Mouse (Mus musculus) neural tube, embryonic 13.5 days (tissue): ENCODE results near the gene Pde4dip. TPM values are rescaled to one million over a fixed set of nuclear protein-coding genes. Genes with fewer than 3 reads are reported as not detected.

Source experiments
- ATAC-seq: fragments of 200-750 bp; cut with Nextera tagmentation; 2 replicates; pipeline ENCODE4 v1.8.0; 2017; ENCODE audit warnings: low read depth, mild to moderate bottlenecking, moderate TSS enrichment, moderate library complexity
- H3K27ac ChIP-seq: fragments of 300-500 bp; sonication (generic); replicated peaks from 2 replicates; pipeline ENCODE4 v1.5.1; 2015; ENCODE audit warnings: moderate library complexity, mild to moderate bottlenecking, inconsistent platforms
- H3K27me3 ChIP-seq: fragments of 300-500 bp; sonication (generic); 2 replicates; pipeline ENCODE4 v1.6.1; 2015; ENCODE audit warnings: mild to moderate bottlenecking, inconsistent platforms
- H3K36me3 ChIP-seq: fragments of 300-500 bp; sonication (generic); 2 replicates; pipeline ENCODE4 v1.6.1; 2015; ENCODE audit warnings: mild to moderate bottlenecking, inconsistent platforms
- H3K4me1 ChIP-seq: fragments of 300-500 bp; sonication (generic); replicated peaks from 2 replicates; pipeline ENCODE4 v1.6.1; 2015; ENCODE audit warnings: inconsistent platforms
- H3K4me2 ChIP-seq: fragments of 300-500 bp; sonication (generic); 2 replicates; pipeline ENCODE4 v1.6.1; 2015; ENCODE audit warnings: inconsistent platforms, mild to moderate bottlenecking, moderate library complexity
- H3K4me3 ChIP-seq: fragments of 300-500 bp; sonication (generic); 2 replicates; pipeline ENCODE4 v1.5.1; 2015; ENCODE audit warnings: mild to moderate bottlenecking, inconsistent platforms
- H3K9ac ChIP-seq: fragments of 300-500 bp; sonication (generic); 2 replicates; pipeline ENCODE4 v1.6.1; 2015; ENCODE audit warnings: moderate library complexity, mild to moderate bottlenecking, inconsistent platforms
- H3K9me3 ChIP-seq: fragments of 300-500 bp; sonication (generic); 2 replicates; pipeline ENCODE4 v1.6.1; 2016; ENCODE audit warnings: inconsistent platforms
- WGBS: fragments of 180-500 bp; shearing (Covaris S2); methylation state at CpG from one replicate; pipeline ENCODE4 v1.1.7; 2015; 5-methylcytosine and 5-hydroxymethylcytosine counted together
- polyA plus RNA-seq: library from polyadenylated mRNA; unstranded; fragments of >200 nt; fragmentation: Nextera tagmentation; extraction: Ambion mirVana; gene quantifications from 2 replicates; pipeline ENCODE4 v1.2.1, GENCODE M21; 2015

Pde4dip gene
- polyA plus RNA-seq, 1 experiment from 2014 or later = 66.6 TPM

DNA sequence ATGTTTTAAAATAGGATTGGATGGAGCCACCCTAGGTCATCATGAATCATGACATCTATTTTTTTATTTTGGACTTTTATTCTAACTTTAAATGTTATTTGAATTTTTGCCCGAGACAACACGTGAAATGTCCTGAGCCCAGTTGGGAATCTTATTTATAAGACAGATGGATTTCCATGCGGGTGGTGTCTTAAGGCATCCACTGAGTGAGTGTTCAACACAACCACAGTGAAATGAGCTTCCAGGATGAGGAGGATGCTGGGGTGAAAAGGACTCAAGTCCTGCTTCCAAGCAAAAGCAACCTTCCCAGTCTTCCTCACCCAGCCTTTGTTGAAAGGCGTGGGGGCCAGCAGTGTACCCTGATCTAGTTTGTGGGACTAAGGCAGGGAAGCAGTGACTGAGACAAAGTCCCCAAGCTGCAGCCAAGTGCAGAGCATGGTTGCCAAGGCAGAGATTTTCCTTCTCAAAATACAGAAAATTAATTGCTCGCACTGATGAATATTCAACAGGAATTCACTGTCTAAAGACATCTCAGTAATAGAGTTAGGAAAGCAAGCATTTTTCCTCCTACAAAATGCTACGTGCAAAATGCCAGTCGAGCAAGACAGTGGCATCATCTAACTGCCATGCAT lies 27.6 kb downstream of the Pde4dip start:
- no peaks in the 10 kb centered on the region for H3K9me3 ChIP-seq
- H3K4me2 ChIP-seq = no peak overlapping the region
- H3K27me3 ChIP-seq = peaks cover 8% of the 10 kb centered on the region
- WGBS = 90% methylated on average over 7 of the region's 7 CpGs
- H3K4me3 ChIP-seq = no peak overlapping the region
- H3K4me1 ChIP-seq = no peaks in the 10 kb centered on the region
- H3K9ac ChIP-seq = no peak overlapping the region
- ATAC-seq = no peak
- H3K36me3 ChIP-seq = no peaks in the 10 kb centered on the region
- no peak overlapping the region for H3K27ac ChIP-seq

DNA sequence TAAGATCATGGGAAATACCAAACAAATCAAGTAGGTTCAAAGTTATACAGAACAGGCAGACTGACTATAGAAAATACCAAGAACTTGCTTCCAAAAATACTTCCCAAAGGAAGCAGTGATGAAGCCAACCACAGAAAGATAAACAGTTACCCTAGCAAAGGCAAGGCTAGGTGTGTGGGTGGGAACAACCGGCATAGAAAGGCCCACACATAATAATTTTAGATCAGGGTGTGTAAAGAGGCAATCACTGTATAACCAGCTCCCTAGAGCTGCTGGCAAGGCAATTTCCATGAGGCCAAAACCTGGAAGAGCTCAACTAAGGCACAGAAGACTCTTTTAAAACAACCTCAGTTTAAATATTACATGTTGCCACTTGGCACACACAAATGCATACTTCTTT lies 29.1 kb downstream of the Pde4dip start:
- no peak overlapping the region for H3K27ac ChIP-seq
- WGBS = 75% methylated on average over 1 of the region's 1 CpGs
- H3K36me3 ChIP-seq = no peaks in the 10 kb centered on the region
- H3K4me3 ChIP-seq = no peak overlapping the region
- H3K4me1 ChIP-seq = no peaks in the 10 kb centered on the region
- ATAC-seq = no peak
- H3K27me3 ChIP-seq = no peaks in the 10 kb centered on the region
- no peaks in the 10 kb centered on the region for H3K9me3 ChIP-seq
- H3K9ac ChIP-seq = no peak overlapping the region
- no peak overlapping the region for H3K4me2 ChIP-seq

DNA sequence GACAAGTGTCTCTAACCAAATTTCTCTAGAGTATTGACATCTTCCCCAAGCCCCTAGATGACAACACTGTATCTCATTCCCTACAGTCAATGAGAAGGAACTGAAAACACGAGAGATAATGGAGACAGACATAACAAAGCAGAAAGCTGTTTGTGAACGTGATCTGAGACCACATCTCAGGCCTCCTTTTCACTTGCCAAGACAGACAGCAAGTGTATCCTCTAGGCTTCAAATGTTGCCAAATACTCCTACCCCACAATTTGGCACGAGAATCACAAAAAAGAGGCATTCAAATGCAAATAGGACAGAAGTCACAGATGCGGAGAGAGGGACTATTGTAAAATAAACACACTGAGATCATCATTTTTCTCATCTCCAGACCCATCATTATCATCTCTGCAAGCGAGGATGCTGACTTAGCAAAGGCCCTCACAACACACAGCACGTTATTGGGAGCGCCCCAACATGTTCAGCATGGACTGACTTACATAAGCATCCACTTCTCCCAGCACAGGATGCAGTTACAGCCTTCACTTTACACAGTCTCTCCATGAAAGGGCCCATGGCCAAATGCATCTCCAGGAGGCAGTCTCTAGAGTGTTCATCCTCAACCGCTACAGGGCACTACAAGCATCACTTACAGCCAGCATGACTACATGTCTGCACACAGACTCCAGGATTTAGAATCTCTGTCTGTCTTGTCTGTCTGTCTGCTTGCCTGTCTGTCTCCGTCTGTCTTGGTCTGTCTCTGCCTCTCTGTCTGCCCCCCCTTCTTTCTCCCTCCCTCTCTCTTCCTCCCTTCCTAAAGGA lies 33.7 kb downstream of the Pde4dip start:
- Histone ChIP-seq H3K4me3 (no peak overlapping the region), H3K4me2 (no peak overlapping the region), H3K9me3 (no peaks in the 10 kb centered on the region), H3K27ac (peak overlapping the region; percentile 18), H3K4me1 (no peaks in the 10 kb centered on the region), H3K27me3 (no peaks in the 10 kb centered on the region), H3K9ac (no peak overlapping the region), H3K36me3 (no peaks in the 10 kb centered on the region)
- 61% methylated on average over 9 of the region's 9 CpGs for WGBS
- no peak for ATAC-seq

GRCm38 (mm10) chr3:97851803-97852202 lies 36.7 kb downstream of the Pde4dip start:
- no peak overlapping the region for H3K27ac ChIP-seq

DNA sequence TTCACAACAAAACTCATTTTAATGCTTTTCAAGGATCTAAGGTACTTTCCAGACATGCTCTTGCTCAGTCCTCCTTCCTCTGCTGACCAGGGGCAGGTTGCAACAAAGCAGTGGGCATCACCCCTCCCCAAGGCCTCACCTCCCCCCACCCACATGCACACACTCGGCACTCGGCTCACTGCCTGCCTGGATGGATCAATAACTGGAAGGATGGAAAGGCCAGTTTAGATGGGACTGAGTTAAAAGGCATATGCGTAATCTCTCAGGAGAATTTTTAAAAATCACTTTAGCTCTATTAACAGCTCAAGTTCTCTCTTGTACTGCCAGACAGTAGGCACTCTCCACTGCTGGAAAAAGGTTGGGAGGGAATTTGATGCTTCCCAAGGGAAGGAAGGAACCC lies 40.9 kb downstream of the Pde4dip start:
- Histone ChIP-seq H3K27me3 (no peaks in the 10 kb centered on the region), H3K4me2 (no peak overlapping the region), H3K4me1 (0 out of 2 replicates have a peak, but pooled peaks cover 5% of the 10 kb centered on the region), H3K4me3 (no peak overlapping the region), H3K36me3 (no peaks in the 10 kb centered on the region), H3K9ac (no peak overlapping the region), H3K27ac (no peak overlapping the region), H3K9me3 (no peaks in the 10 kb centered on the region)
- 0 out of 2 replicates have a peak, but pooled peaks have one; percentile 7 for ATAC-seq
- WGBS = 70% methylated on average over 3 of the region's 3 CpGs

More at GRCm38 (mm10) chr3:97851803-97852202, 36.7 kb downstream of the Pde4dip start:
- Histone ChIP-seq H3K9me3 (no peaks in the 10 kb centered on the region), H3K27me3 (no peaks in the 10 kb centered on the region), H3K36me3 (no peaks in the 10 kb centered on the region), H3K9ac (no peak overlapping the region), H3K4me2 (no peak overlapping the region), H3K4me1 (0 out of 2 replicates have a peak, but pooled peaks cover under 1% of the 10 kb centered on the region), H3K4me3 (no peak overlapping the region)
- no peak for ATAC-seq
- 93% methylated on average over 2 of the region's 2 CpGs for WGBS

- no peak overlapping the region for H3K4me3 ChIP-seq
- H3K27ac ChIP-seq = peak overlapping the region; percentile 49; the same call in 1 of the 2 replicates
- no peaks in the 10 kb centered on the region for H3K36me3 ChIP-seq
- H3K4me2 ChIP-seq = no peak overlapping the region
- H3K27me3 ChIP-seq = no peaks in the 10 kb centered on the region
- no peaks in the 10 kb centered on the region for H3K9me3 ChIP-seq
- ATAC-seq = no peak
- 37% methylated on average over 4 of the region's 4 CpGs for WGBS
- H3K9ac ChIP-seq = no peak overlapping the region
- 0 out of 2 replicates have a peak, but pooled peaks cover 5% of the 10 kb centered on the region for H3K4me1 ChIP-seq
Measured at GRCm38 (mm10) chr3:97846448-97846847, 42.1 kb downstream of the Pde4dip start.

DNA sequence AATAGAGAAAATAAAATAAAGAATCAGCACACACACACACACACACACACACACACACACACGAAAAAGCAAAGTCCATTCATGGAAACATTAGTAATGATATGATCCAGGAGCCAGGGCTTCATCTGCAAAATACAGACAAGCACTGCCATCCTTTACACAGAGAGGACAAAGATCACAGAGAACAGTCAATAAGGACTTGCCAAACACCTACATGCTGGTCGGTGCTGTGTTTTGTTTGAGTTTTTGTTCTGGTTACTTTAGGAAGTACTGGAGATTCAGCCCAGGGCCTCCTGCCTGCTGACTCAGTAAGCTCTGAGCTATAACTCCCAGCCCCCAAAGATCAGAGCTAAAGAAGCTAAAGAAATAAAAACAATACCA lies 43.7 kb downstream of the Pde4dip start:
- WGBS = 79% methylated on average over 2 of the region's 2 CpGs
- Histone ChIP-seq H3K4me2 (no peak overlapping the region), H3K36me3 (no peaks in the 10 kb centered on the region), H3K27me3 (no peaks in the 10 kb centered on the region), H3K4me1 (0 out of 2 replicates have a peak, but pooled peaks cover 5% of the 10 kb centered on the region), H3K27ac (no peak overlapping the region), H3K4me3 (no peak overlapping the region), H3K9ac (no peak overlapping the region), H3K9me3 (no peaks in the 10 kb centered on the region)
- no peak for ATAC-seq

DNA sequence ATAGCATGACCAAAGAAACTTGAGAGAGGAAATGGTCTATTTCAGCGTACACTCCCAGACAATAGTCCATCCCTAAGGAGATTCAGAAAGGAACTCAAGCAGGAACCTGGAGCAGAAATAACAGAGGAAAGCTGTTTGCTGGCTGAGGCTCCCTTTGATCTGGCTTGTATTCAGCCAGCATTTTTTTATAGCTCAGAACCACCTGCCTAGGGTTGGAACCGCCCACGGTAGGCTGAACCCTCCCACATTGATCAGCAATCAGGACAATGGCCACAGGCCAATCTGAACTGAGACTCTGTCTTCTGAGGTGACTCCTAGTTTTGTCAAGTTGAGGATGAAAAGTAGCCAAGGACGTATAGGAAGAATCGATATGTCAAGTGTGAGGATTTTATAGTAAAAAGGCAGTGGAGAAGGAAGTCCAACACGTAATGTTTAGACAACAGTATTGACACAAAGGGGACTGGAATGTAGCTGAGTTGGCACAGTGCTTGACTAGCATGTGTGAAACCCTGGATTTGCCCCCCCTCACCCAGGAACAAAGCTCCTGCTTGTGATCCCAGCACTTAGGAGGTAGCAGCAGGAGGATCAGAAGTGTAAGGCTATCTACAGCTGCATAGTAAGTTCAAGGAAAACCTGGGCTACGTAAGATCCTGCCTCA lies 44.2 kb downstream of the Pde4dip start:
- ATAC-seq = no peak
- WGBS = 86% methylated on average over 7 of the region's 7 CpGs
- Histone ChIP-seq H3K4me2 (no peak overlapping the region), H3K27ac (no peak overlapping the region), H3K9me3 (no peaks in the 10 kb centered on the region), H3K9ac (no peak overlapping the region), H3K4me3 (no peak overlapping the region), H3K36me3 (no peaks in the 10 kb centered on the region), H3K27me3 (no peaks in the 10 kb centered on the region), H3K4me1 (0 out of 2 replicates have a peak, but pooled peaks cover 5% of the 10 kb centered on the region)

DNA sequence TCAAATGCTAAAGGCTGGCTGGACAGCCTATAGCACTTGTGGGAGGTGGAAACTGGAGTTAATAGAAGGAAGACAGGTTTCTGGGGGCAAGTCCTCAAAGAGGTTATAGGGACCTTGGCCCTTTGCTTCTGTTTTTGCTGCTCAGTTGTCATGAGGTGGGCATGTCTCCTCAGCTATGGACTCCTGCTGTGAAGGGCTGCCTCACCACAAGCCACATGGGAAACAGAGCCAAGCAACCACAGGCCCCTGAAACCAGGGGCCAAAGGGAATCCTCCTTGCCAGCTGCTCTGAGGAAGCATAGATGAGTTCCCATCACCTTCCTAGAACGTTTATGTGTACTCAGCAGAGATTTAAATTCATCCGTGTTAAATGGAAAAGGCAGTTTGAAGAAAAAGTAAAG lies 45.9 kb downstream of the Pde4dip start:
- 76% methylated on average over 2 of the region's 2 CpGs for WGBS

DNA sequence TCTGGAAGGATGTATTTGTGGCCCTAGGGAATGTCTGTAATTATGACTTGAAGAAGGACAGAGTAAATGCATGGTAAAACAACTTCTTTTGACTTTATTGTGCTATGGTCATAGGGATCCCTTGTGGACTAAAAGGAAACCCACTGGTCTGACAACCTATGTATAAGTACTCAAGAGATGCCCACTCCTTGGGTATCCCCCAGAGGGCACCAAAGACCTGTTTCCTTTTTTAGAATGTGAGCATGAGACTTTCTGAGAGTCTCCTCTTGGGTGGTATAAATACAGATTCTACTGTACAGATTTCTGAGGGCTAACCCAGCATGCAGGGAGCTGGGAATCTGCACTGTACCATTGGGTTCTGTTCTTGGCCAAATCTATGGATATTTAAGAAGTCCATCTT lies 48.1 kb downstream of the Pde4dip start:
- Histone ChIP-seq H3K27ac (no peak overlapping the region), H3K4me3 (no peak overlapping the region), H3K27me3 (no peaks in the 10 kb centered on the region), H3K9ac (no peak overlapping the region), H3K4me2 (no peak overlapping the region), H3K4me1 (no peaks in the 10 kb centered on the region), H3K36me3 (no peaks in the 10 kb centered on the region), H3K9me3 (no peaks in the 10 kb centered on the region)
- ATAC-seq = no peak

More for the DNA sequence above, 45.9 kb downstream of the Pde4dip start:
- Histone ChIP-seq H3K36me3 (no peaks in the 10 kb centered on the region), H3K27me3 (no peaks in the 10 kb centered on the region), H3K4me2 (no peak overlapping the region), H3K27ac (no peak overlapping the region), H3K4me3 (no peak overlapping the region), H3K9ac (no peak overlapping the region), H3K4me1 (0 out of 2 replicates have a peak, but pooled peaks cover 5% of the 10 kb centered on the region), H3K9me3 (no peaks in the 10 kb centered on the region)
- ATAC-seq = no peak

DNA sequence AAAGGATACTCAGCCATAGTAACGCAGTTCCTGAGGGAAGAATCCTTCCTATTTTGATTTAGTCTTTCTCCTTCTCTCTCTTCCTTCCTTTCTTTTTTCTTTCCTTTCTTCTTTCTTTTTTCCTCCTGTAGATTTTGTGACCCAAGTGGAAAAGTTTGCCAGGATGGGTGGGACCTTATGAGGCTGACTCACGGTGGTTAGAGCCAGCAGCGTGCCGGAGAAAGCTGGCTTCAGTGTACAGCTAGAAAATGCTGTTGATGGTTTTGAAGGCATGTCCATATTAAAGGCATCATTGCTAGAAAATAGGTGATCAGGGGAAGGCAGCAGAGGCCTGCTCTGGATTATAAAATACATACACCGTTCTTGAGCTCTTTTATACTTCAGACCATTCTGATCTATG lies 52.6 kb downstream of the Pde4dip start:
- no peak overlapping the region for H3K4me2 ChIP-seq
- no peak overlapping the region for H3K9ac ChIP-seq
- H3K4me1 ChIP-seq = 0 out of 2 replicates have a peak, but pooled peaks cover 5% of the 10 kb centered on the region
- no peaks in the 10 kb centered on the region for H3K9me3 ChIP-seq
- WGBS = 95% methylated on average over 5 of the region's 5 CpGs
- no peaks in the 10 kb centered on the region for H3K36me3 ChIP-seq
- H3K4me3 ChIP-seq = no peak overlapping the region
- no peak overlapping the region for H3K27ac ChIP-seq
- ATAC-seq = no peak
- H3K27me3 ChIP-seq = no peaks in the 10 kb centered on the region

DNA sequence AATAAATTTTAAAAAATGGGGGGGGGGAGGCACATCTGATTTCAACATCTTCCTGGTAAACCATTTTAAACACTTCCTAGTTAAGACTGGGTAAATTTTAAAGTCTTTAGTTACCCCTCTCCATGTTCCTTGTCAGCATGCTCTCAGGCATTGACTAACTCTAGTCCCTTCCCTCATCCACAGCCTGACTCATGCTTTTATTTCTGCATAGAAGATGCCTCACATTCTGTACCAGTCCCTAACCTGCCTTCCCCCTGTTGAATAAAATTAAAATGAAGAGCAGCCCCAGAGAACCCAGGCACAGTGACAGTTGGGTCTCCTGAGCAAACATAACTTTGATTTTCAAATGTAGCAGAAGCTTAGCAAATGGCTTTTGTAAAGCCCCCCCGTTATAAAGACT lies 53.9 kb downstream of the Pde4dip start:
- H3K4me1 ChIP-seq = peaks cover 14% of the 10 kb centered on the region; the same call in 1 of the 2 replicates
- ATAC-seq = no peak
- H3K9me3 ChIP-seq = no peaks in the 10 kb centered on the region
- no peak overlapping the region for H3K27ac ChIP-seq
- H3K36me3 ChIP-seq = no peaks in the 10 kb centered on the region
- H3K27me3 ChIP-seq = no peaks in the 10 kb centered on the region
- no peak overlapping the region for H3K4me3 ChIP-seq
- WGBS = 76% methylated on average over 1 of the region's 1 CpGs
- H3K9ac ChIP-seq = no peak overlapping the region
- no peak overlapping the region for H3K4me2 ChIP-seq
